Mouse (Mus musculus): ENCODE results near the gene Calm1.
A peak's percentile ranks its signal among the peaks of the same experiment; 100 is the strongest.
"Not testable (repeated sequence)": the region's sequence is repeated elsewhere in the genome, so short reads cannot be mapped to it uniquely, and the experiment has no call there.

The Calm1 gene

DNA sequence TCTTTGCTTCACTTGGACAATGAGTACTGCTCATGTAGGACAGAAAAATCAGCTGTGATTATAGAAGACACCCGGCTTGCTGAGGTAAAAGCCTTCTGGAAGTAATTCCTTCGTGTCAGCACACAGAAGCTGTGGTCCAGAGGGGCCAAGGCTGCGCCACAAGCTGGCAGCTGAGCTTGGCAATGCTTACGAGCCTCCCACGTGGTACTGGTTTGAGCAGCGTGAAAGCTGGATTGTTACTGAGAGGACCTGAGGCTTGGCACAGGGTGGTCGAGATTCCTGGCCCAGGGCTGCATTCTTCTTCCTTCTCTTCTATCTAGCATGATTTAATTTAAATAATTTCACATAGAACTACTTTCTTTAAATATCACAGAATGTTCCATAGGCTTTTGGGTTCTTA, 2.4 kb upstream of the Calm1 start:
- DNase-seq: no peak

- peak; percentile 80 to 82 for DNase-seq
Observed at GRCm38 (mm10) chr12:100199891-100200644, 833 bp downstream of the Calm1 start.

GRCm38 (mm10) chr12:100200645-100201362, 1.6 kb downstream of the Calm1 start:
- peak; percentile 48 to 63 for DNase-seq

- no peak for DNase-seq
Observed at GRCm38 (mm10) chr12:100201363-100201711, 2.1 kb downstream of the Calm1 start.

DNA sequence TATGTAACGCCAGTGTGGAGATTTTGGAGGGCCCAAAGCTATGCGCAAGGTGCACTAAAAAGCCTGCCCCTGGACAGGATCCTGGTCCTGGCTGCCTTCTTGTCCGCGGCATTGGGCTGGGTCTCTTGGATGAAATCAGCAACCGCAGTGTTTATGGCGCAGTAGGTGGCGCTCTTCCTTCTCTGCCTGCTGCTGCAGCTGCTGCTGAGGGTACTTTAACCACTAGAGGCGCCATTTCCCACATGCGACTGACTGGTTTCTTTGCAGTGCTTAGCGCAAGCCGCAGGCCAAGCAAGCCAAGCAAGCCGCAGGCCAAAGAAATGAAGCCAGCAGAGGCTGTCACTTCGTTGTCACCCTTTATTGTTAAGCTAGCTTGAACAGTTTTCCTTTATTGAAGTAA, 2.6 kb downstream of the Calm1 start:
- peak; percentile 96 for DNase-seq

DNA sequence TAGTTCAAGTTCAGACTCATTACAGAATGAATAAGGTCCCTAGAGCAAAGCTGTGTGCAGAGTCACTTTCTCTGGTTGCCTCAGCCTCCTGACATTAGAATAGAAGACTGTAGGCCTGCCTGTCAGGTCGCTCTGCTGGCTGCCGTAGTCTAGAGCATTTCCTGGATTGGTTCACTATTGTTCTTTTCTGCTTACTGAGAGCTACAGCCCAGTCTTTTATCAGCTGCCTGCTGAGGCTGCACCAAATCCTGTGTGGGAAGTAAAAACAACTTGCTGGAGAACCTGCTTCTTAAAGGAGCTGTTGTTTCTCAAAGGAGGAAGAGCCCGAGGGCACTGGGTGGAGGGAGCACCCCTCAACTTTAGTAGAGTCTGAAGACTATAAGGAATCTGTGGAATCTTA, 4.5 kb downstream of the Calm1 start:
- no peak for DNase-seq

GRCm38 (mm10) chr12:100205156-100205555, 5.9 kb downstream of the Calm1 start:
- no peak for DNase-seq

DNA sequence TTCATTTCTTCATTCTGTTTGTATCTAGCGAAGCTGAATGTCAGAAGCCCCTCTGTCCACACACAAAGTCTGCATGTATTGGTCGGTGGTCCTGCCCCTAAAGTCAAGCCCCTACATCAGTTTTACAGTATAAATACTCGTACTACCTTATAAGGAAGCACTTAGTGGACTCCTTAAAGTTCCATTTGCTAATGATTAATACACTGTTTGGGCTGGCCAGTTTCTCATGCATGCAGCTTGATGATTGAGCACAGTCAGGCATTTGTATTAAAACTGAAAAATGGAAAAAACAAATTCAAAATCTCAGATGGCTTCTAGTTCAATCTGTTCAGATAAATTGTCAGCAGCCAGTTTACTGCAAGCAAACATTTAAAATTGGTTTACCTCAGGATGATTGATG, 7.3 kb downstream of the Calm1 start:
- DNase-seq: no peak

- DNase-seq: no peak
Observed at GRCm38 (mm10) chr12:100206926-100207325, 7.7 kb downstream of the Calm1 start.

DNA sequence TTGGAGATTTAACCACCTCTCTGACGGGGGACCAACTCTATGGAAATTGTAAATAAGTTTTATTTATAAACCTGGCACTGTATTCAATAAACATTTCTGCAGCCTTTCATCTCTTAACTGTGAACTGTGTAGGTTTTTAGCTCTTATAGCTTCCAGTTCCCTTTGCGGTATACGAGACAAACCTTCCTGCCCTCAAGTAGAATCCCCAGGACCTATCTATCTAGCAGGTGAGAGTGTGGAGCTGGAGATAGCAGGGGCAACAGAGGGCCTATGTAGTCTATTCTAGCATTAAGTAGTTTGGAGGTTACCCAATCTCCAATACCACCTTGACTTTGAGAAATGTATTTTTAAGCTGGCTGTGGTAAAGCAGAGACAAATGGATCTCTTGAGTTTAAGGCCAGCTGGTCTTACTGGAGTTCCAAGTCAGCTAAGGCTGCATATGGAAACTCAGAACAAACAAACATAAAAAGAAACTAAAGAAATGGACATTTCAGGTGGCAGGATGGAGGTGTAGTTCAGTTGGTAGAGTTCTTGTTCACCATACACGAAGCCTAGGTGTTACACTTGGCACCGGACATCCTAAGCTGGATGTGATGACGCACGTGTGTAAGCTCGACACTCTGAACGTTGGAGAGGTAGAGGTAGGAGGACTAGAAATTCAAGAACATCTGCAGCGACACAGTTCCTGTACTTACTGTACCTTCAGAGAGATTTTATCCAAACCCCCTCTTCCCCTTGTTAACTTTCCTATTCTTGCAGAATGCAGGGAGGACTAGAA, 10.7 kb downstream of the Calm1 start:
- no peak for DNase-seq

DNA sequence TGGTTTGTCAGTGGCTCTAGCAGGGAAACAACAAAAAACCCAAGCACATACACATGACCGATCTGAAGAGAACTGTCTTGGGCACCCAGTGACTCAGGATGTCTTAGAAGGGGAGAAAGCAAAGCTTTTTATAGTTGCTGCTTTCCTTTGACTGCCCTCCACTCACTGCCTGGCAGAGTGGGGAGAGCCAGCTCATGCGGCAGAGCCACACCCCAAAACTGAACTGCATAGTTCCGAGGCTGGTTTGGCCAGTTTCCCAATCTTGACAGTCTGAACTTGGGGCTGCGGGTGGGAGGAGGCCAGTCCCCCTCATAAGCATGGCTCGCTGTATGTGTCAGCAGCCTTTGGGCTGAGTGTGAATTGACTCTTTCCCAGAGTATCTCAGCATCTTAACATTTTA, 11.7 kb downstream of the Calm1 start:
- no peak for DNase-seq

- no peak for DNase-seq
Observed at GRCm38 (mm10) chr12:100211453-100212185, 12.4 kb downstream of the Calm1 start.

- peak in 1 of 2 experiments; percentile 36 for DNase-seq
Observed at GRCm38 (mm10) chr12:100212397-100212796, 13.2 kb downstream of the Calm1 start.

DNA sequence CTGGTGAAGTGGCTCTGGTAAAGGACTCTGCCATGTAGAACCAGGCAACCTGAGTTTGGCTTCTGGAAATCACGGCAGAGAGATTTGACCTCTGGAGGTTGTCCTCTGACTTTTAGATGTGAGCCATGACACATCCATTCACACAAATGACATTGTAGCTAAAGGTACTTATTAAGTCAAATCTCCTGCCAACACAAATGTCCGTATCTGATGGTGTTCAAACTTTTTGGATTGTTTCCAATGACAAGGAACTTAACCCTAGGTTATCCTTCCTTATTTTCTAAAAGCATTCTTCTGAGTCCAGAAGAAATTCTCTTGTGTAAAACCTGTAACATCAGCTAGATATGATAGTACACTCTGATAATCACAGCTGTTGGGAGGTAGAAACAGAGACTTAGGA, 13.9 kb downstream of the Calm1 start:
- no peak for DNase-seq

DNA sequence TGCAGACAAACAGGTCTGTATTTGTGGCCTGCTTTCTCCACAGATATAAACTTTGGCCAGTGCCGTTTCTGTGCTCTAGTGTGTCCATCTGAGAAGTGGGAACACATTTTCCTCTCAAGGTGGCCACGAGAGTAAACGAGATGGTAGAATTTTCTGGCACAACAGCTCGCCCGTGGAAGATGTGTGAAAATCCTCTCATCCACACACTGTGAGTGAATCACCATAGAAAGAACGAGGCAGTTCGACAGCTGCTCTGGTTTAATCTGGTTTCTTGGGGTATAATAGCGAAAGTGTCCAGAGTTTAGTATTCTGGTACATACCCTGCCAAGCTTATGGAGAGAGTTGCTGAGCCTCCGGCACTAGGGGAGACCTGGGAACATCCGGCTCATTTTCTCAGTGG, 14.9 kb downstream of the Calm1 start:
- DNase-seq: no peak

DNA sequence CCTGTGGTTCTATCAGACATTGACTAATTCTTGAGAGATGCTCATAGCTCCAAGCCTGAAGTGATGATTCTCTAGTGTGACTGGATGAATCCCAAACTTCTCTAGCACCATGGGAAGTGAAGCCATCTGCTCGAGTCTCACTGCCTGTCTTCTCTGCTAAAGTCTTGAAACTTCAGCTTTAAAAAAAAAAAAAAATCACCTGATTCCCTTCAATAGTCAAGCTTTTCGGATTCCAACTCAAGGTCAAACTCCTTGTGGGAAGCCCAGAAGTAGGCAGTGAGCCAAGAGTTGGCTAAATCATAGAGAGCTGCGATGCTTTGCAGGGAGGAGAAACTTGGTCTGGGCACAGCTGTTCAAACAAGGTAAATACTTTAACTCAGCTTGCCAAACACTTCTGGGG, 15.5 kb downstream of the Calm1 start:
- peak in 1 of 2 experiments; percentile 50 for DNase-seq

- not testable (repeated sequence) for DNase-seq
Observed at GRCm38 (mm10) chr12:100217087-100217486, 17.9 kb downstream of the Calm1 start.

GRCm38 (mm10) chr12:100220012-100220411, 20.8 kb downstream of the Calm1 start:
- no peak for DNase-seq

- DNase-seq: no peak
Observed at GRCm38 (mm10) chr12:100221608-100222321, 22.5 kb downstream of the Calm1 start.

GRCm38 (mm10) chr12:100222322-100222993, 23.2 kb downstream of the Calm1 start:
- no peak for DNase-seq

- DNase-seq: no peak
Observed at GRCm38 (mm10) chr12:100223531-100223930, 24.3 kb downstream of the Calm1 start.

- peak; percentile 26 to 38 for DNase-seq
Observed at GRCm38 (mm10) chr12:100225196-100225595, 26.0 kb downstream of the Calm1 start.
